Mouse (Mus musculus): ENCODE measurements at regions not wholly inside any gene's neighbourhood (a gene's known extent, or its start where the extent isn't known, plus 50 kb on each side); places are given as distances from the start of the nearest gene placed in this dataset.

GRCm38 (mm10) chr16:87049741-87050383 is 304.1 kb upstream of the N6amt1 start:
- no peak overlapping the region for H3K4me3 ChIP-seq (ENCODE audit: low read depth, low read length)
- H3K27me3 ChIP-seq (ENCODE audit: insufficient read depth, low read length): no peaks in the 10 kb centered on the region
- no peaks in the 10 kb centered on the region for H3K36me3 ChIP-seq (ENCODE audit: insufficient read depth)
- H3K9ac ChIP-seq: no peak overlapping the region
- no peak overlapping the region for H3K27ac ChIP-seq (ENCODE audit: low read depth, low read length)
- DNase-seq: no peak
- no peaks in the 10 kb centered on the region for H3K4me1 ChIP-seq (ENCODE audit: insufficient read depth)
- WGBS: 89% methylated on average over 8 of the region's 8 CpGs
- ATAC-seq: no peak
- no peak for TF ChIP-seq CTCF (IDR thresholded peaks at IDR 0.05; ENCODE audit: low read depth)
- H3K9me3 ChIP-seq (ENCODE audit: low read length): no peaks in the 10 kb centered on the region
- H3K4me2 ChIP-seq (ENCODE audit: low read depth): no peak overlapping the region

- DNase-seq: no peak
- H3K9me3 ChIP-seq (ENCODE audit: low read length): no peaks in the 10 kb centered on the region
- no peak for ATAC-seq
- no peak for TF ChIP-seq CTCF (IDR thresholded peaks at IDR 0.05; ENCODE audit: low read depth)
- no peak overlapping the region for H3K9ac ChIP-seq
- no peaks in the 10 kb centered on the region for H3K36me3 ChIP-seq (ENCODE audit: insufficient read depth)
- H3K27ac ChIP-seq (ENCODE audit: low read depth, low read length): no peak overlapping the region
- no peak overlapping the region for H3K4me3 ChIP-seq (ENCODE audit: low read depth, low read length)
- no peak overlapping the region for H3K4me2 ChIP-seq (ENCODE audit: low read depth)
- H3K27me3 ChIP-seq (ENCODE audit: insufficient read depth, low read length): no peaks in the 10 kb centered on the region
- 23% methylated on average over 5 of the region's 5 CpGs for WGBS
- H3K4me1 ChIP-seq (ENCODE audit: insufficient read depth): no peaks in the 10 kb centered on the region
Measured at GRCm38 (mm10) chr16:87044773-87045561, 309.0 kb upstream of the N6amt1 start.

DNA sequence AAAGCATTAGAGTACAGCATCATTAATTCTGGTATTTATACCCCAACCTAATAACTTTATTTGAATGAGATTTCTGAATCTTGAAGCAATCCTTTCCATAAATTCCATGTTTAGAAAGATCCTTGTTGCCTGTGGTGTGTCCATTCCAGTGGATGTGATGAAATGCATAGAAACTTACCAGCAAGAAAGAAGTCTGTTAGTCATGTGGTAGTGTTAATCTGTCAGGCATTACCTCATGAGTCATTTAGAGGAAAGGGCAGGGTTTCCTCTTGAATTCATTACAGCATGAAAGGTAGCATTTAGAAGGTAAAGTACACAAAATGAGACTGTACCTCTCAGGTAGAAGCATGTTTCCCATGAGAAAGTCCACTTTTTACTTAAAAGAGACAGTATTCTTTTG is 310.3 kb upstream of the N6amt1 start:
- Histone ChIP-seq H3K9ac (no peak overlapping the region), H3K27me3 (ENCODE audit: insufficient read depth, low read length) (no peaks in the 10 kb centered on the region), H3K4me3 (ENCODE audit: low read depth, low read length) (no peak overlapping the region), H3K4me2 (ENCODE audit: low read depth) (no peak overlapping the region), H3K9me3 (ENCODE audit: low read length) (no peaks in the 10 kb centered on the region), H3K27ac (ENCODE audit: low read depth, low read length) (no peak overlapping the region), H3K36me3 (ENCODE audit: insufficient read depth) (no peaks in the 10 kb centered on the region), H3K4me1 (ENCODE audit: insufficient read depth) (no peaks in the 10 kb centered on the region)
- no peak for TF ChIP-seq CTCF (IDR thresholded peaks at IDR 0.05; ENCODE audit: low read depth)
- DNase-seq: no peak
- no peak for ATAC-seq

DNA sequence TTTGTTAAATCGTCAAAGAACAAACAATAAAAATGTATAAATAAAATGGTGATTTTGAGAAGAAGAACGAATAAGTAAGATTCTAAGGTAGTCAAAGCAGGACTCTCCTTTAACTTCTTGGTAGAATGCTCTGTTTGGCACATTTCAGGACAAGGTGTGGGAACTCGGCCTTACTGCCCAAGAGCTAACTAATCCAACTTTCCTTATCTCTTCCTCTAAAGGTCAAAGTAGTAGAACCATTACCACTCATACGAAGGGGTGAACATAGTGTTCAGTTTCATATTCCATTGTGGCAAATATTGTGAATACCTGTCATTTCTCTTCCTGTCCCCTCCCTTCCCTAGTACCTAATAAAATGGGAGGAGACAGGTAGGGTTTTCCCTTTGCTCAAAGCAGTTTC is 313.6 kb upstream of the N6amt1 start:
- TF ChIP-seq CTCF (IDR thresholded peaks at IDR 0.05; ENCODE audit: low read depth): no peak
- WGBS: 87% methylated on average over 4 of the region's 4 CpGs
- Histone ChIP-seq H3K4me3 (ENCODE audit: low read depth, low read length) (no peak overlapping the region), H3K36me3 (ENCODE audit: insufficient read depth) (no peaks in the 10 kb centered on the region), H3K9ac (no peak overlapping the region), H3K4me2 (ENCODE audit: low read depth) (no peak overlapping the region), H3K4me1 (ENCODE audit: insufficient read depth) (no peaks in the 10 kb centered on the region), H3K27me3 (ENCODE audit: insufficient read depth, low read length) (no peaks in the 10 kb centered on the region), H3K27ac (ENCODE audit: low read depth, low read length) (no peak overlapping the region), H3K9me3 (ENCODE audit: low read length) (no peaks in the 10 kb centered on the region)
- DNase-seq (no peak), ATAC-seq (no peak)

DNA sequence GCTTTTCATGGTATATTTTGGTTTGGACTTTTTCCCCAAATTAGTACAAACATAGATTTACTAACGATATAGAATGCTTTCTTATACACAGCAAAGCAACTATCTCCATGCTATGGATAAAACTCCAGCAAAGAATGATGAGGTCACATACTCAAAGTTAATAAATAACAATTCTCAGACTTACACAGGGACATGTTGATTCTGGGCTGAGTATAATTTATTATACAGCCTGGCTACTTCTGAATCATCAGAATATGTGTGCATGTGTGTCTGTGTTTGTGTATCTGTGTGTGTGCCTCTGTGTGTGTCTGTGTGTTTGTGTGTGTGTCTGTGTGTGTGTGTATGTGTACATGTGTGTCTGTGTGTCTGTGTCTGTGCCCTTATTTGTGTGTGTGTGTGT is 314.1 kb upstream of the N6amt1 start:
- Histone ChIP-seq H3K9me3 (ENCODE audit: low read length) (no peaks in the 10 kb centered on the region), H3K4me3 (ENCODE audit: low read depth, low read length) (no peak overlapping the region), H3K4me1 (ENCODE audit: insufficient read depth) (no peaks in the 10 kb centered on the region), H3K4me2 (ENCODE audit: low read depth) (no peak overlapping the region), H3K27ac (ENCODE audit: low read depth, low read length) (no peak overlapping the region), H3K9ac (no peak overlapping the region), H3K36me3 (ENCODE audit: insufficient read depth) (no peaks in the 10 kb centered on the region), H3K27me3 (ENCODE audit: insufficient read depth, low read length) (no peaks in the 10 kb centered on the region)
- DNase-seq (no peak), ATAC-seq (no peak)
- TF ChIP-seq CTCF (IDR thresholded peaks at IDR 0.05; ENCODE audit: low read depth): no peak
- WGBS: 87% methylated on average over 1 of the region's 1 CpGs

DNA sequence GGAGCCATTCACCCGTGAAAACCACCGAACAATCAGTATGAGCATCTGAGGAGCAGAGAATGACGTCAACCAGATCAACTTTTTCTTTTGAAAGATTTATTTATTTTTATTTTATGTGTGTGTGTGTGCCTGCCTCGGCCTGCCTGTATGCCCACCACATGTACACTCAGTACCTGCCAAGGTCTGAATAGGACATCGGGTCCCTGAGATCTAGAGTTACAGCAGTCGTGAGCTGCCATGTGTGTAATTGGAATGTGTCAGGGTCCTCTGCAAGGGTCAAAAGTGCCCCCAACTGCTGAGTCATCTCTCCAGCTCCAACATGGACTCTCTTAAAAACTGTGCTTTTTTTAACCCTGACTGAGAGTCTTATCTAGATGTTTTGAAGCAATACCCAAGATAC is 316.9 kb upstream of the N6amt1 start:
- 85% methylated on average over 6 of the region's 6 CpGs for whole genome bisulfite sequencing
- H3K4me3 ChIP-seq (ENCODE audit: low read depth, low read length): no peak overlapping the region
- no peaks in the 10 kb centered on the region for H3K36me3 ChIP-seq (ENCODE audit: insufficient read depth)
- no peak overlapping the region for H3K4me2 ChIP-seq (ENCODE audit: low read depth)
- no peak overlapping the region for H3K9ac ChIP-seq
- DNase-seq: no peak
- no peak for TF ChIP-seq CTCF (IDR thresholded peaks at IDR 0.05; ENCODE audit: low read depth)
- no peaks in the 10 kb centered on the region for H3K4me1 ChIP-seq (ENCODE audit: insufficient read depth)
- ATAC-seq: no peak
- H3K27ac ChIP-seq (ENCODE audit: low read depth, low read length): no peak overlapping the region
- H3K27me3 ChIP-seq (ENCODE audit: insufficient read depth, low read length): no peaks in the 10 kb centered on the region
- H3K9me3 ChIP-seq (ENCODE audit: low read length): no peaks in the 10 kb centered on the region

DNA sequence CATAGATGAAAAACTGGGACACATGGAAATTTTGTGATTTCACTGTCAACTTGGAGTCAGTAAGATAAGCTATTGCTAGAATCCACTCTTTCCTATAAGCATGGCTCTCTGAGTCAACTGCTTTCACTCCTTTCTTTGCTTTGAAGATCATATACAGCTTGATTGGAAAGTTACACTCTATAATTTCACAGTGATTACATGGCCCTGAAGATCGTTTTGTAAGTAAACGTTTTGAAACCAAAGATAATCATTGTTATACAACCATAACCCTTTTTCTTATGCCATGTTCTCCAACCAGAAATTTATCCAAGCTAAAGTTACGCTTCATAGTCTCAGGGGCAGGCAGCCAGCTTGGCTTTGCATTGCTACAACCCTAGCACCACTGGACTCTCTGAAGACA is 322.1 kb upstream of the N6amt1 start:
- no peak for TF ChIP-seq CTCF (IDR thresholded peaks at IDR 0.05; ENCODE audit: low read depth)
- Histone ChIP-seq H3K4me3 (ENCODE audit: low read depth, low read length) (no peak overlapping the region), H3K9me3 (ENCODE audit: low read length) (no peaks in the 10 kb centered on the region), H3K9ac (no peak overlapping the region), H3K4me2 (ENCODE audit: low read depth) (no peak overlapping the region), H3K27me3 (ENCODE audit: insufficient read depth, low read length) (no peaks in the 10 kb centered on the region), H3K36me3 (ENCODE audit: insufficient read depth) (no peaks in the 10 kb centered on the region), H3K4me1 (ENCODE audit: insufficient read depth) (no peaks in the 10 kb centered on the region), H3K27ac (ENCODE audit: low read depth, low read length) (no peak overlapping the region)
- ATAC-seq (no peak), DNase-seq (no peak)
- WGBS: 83% methylated on average over 3 of the region's 3 CpGs
